ENCODE assay signal across 8 mouse cellular contexts in genomic region chr6:51795300-51795699, GRCm38 (mm10).
DNase-seq lines count a peak whose midpoint lies in the region; ATAC-seq and TF ChIP-seq lines count a peak whose summit lies in the region.

No protein-coding gene starts in this region.

- H3K79me2 ChIP-seq in MEL (ENCODE audit: control insufficient read depth, insufficient read depth, low read length, poor library complexity), result no peaks in the 10 kb centered on the region

- no peak overlapping the region for H3K4me3 ChIP-seq in intestine, postnatal 0 days (ENCODE audit: low read depth, low read length)
- H3K4me3 ChIP-seq in intestine, embryonic 15.5 days (replicated peaks), result no peak overlapping the region
- no peak overlapping the region for H3K4me3 ChIP-seq in MEL (ENCODE audit: control insufficient read depth in 1 of 2, insufficient read depth in 1 of 2, low read depth in 2 of 2, low read length in 2 of 2)
- no peak overlapping the region for H3K4me3 ChIP-seq in liver, embryonic 11.5 days (ENCODE audit: low read depth, low read length)

- H3K9ac ChIP-seq in intestine, postnatal 0 days (ENCODE audit: low read depth, low read length), result no peak overlapping the region
- H3K9ac ChIP-seq in intestine, embryonic 15.5 days, result no peak overlapping the region
- H3K9ac ChIP-seq in MEL (ENCODE audit: control insufficient read depth, low read depth, low read length, poor library complexity, severe bottlenecking), result no peak overlapping the region
- no peak overlapping the region for H3K9ac ChIP-seq in liver, embryonic 11.5 days (ENCODE audit: low read depth, low read length)

- H3K4me1 ChIP-seq in intestine, postnatal 0 days (replicated peaks; ENCODE audit: control insufficient read depth, insufficient read depth, low read length), result no peaks in the 10 kb centered on the region
- H3K4me1 ChIP-seq in intestine, embryonic 15.5 days (replicated peaks), result no peaks in the 10 kb centered on the region
- no peaks in the 10 kb centered on the region for H3K4me1 ChIP-seq in MEL (ENCODE audit: control insufficient read depth in 1 of 2, insufficient read depth in 2 of 2, low read length in 2 of 2)
- H3K4me1 ChIP-seq in liver, embryonic 11.5 days (replicated peaks; ENCODE audit: control insufficient read depth, insufficient read depth, low read length), result no peaks in the 10 kb centered on the region

- no peak overlapping the region for H3K27ac ChIP-seq in intestine, postnatal 0 days (ENCODE audit: low read depth, low read length)
- H3K27ac ChIP-seq in intestine, embryonic 15.5 days, result no peak overlapping the region
- H3K27ac ChIP-seq in MEL (ENCODE audit: control insufficient read depth, low read depth, low read length), result no peak overlapping the region
- no peak overlapping the region for H3K27ac ChIP-seq in liver, embryonic 11.5 days (ENCODE audit: low read depth, low read length)

- no peaks in the 10 kb centered on the region for H3K36me3 ChIP-seq in intestine, postnatal 0 days (ENCODE audit: control insufficient read depth, insufficient read depth)
- H3K36me3 ChIP-seq in intestine, embryonic 15.5 days, result no peaks in the 10 kb centered on the region
- H3K36me3 ChIP-seq in MEL (ENCODE audit: control insufficient read depth in 1 of 2, insufficient read depth in 2 of 2, low read length in 2 of 2), result no peaks in the 10 kb centered on the region
- H3K36me3 ChIP-seq in liver, embryonic 11.5 days (ENCODE audit: control insufficient read depth, insufficient read depth, low read length), result no peaks in the 10 kb centered on the region
- no peaks in the 10 kb centered on the region for H3K36me3 ChIP-seq in splenic B cell, adult 2 months (ENCODE audit: control insufficient read depth, insufficient read depth, low read length, poor library complexity, severe bottlenecking)

- H3K27me3 ChIP-seq in intestine, postnatal 0 days (replicated peaks; ENCODE audit: control insufficient read depth, insufficient read depth, low read length), result no peaks in the 10 kb centered on the region
- H3K27me3 ChIP-seq in intestine, embryonic 15.5 days (replicated peaks), result no peaks in the 10 kb centered on the region
- peaks cover 0 to 3% of the 10 kb centered on the region in 2 experiments; a peak in 1 of 4 replicates for H3K27me3 ChIP-seq in MEL (ENCODE audit: control insufficient read depth in 1 of 2, insufficient read depth in 2 of 2, low read length in 2 of 2)
- H3K27me3 ChIP-seq in liver, embryonic 11.5 days (replicated peaks; ENCODE audit: control insufficient read depth, insufficient read depth, low read length), result no peaks in the 10 kb centered on the region; the same call in 1 of the 2 replicates
- no peaks in the 10 kb centered on the region for H3K27me3 ChIP-seq in splenic B cell, adult 2 months (ENCODE audit: control insufficient read depth, insufficient read depth, low read length, poor library complexity, severe bottlenecking)

- WGBS in intestine, postnatal 0 days, result 65% methylated on average over 4 of the region's 4 CpGs
- 59% methylated on average over 4 of the region's 4 CpGs for WGBS in intestine, embryonic 15.5 days
- 49% methylated on average over 4 of the region's 4 CpGs for whole genome bisulfite sequencing in liver, embryonic 11.5 days

- TF ChIP-seq POLR2A in MEL (IDR thresholded peaks at IDR 0.05; ENCODE audit: control insufficient read depth in 1 of 2, insufficient read depth in 1 of 2, low read depth in 1 of 2, low read length in 2 of 2, poor library complexity in 1 of 2), result no peak

- no peak for TF ChIP-seq RAD21 in MEL (IDR thresholded peaks at IDR 0.05; ENCODE audit: low read depth, low read length)

- peak; percentile 61 to 64 for DNase-seq in B cell, adult 2 months
- peak; percentile 36 for DNase-seq in MEL (ENCODE audit: low read depth, low spot score)
- peak; percentile 51 for DNase-seq in embryo, embryonic 10.5 days (ENCODE audit: low spot score)
- DNase-seq in liver, embryonic 11.5 days (ENCODE audit: low spot score), result peak; percentile 40
- DNase-seq in splenic B cell, adult 2 months (ENCODE audit: low read depth, low spot score), result peak; percentile 53
- DNase-seq in right cerebral cortex, postnatal 36 days (ENCODE audit: low spot score in 2 of 2), result no peak

- H3K9me3 ChIP-seq in intestine, postnatal 0 days (ENCODE audit: control insufficient read depth), result no peaks in the 10 kb centered on the region
- no peaks in the 10 kb centered on the region for H3K9me3 ChIP-seq in intestine, embryonic 15.5 days
- H3K9me3 ChIP-seq in MEL (replicated peaks; ENCODE audit: insufficient read depth, low read length), result no peaks in the 10 kb centered on the region
- H3K9me3 ChIP-seq in liver, embryonic 11.5 days (ENCODE audit: control insufficient read depth, low read length), result no peaks in the 10 kb centered on the region

- ATAC-seq in intestine, postnatal 0 days, result no peak
- ATAC-seq in intestine, embryonic 15.5 days, result no peak
- ATAC-seq in liver, embryonic 11.5 days (replicated peaks; ENCODE audit: low FRiP score), result no peak

- no peak overlapping the region for H3K4me2 ChIP-seq in intestine, postnatal 0 days (replicated peaks; ENCODE audit: low read depth)
- H3K4me2 ChIP-seq in intestine, embryonic 15.5 days (replicated peaks), result no peak overlapping the region
- H3K4me2 ChIP-seq in liver, embryonic 11.5 days, result no peak overlapping the region

- TF ChIP-seq CTCF in intestine, postnatal 0 days (IDR thresholded peaks at IDR 0.05; ENCODE audit: low read depth), result peak; percentile 79
- peak; percentile 66 to 84 (median 82) for TF ChIP-seq CTCF in MEL (IDR thresholded peaks at IDR 0.05 in 2 of 3, conservative IDR thresholded peaks at IDR 0.05 in 1 of 3; ENCODE audit: control insufficient read depth in 1 of 3, insufficient read depth in 1 of 3, low read depth in 2 of 3, low read length in 3 of 3, poor library complexity in 1 of 3, severe bottlenecking in 1 of 3)

- TF ChIP-seq EP300 in MEL (IDR thresholded peaks at IDR 0.05; ENCODE audit: low read depth in 1 of 2, low read length in 2 of 2), result no peak

TF ChIP-seq in MEL, 35 proteins besides CTCF, POLR2A, EP300 and RAD21:
- TF ChIP-seq NRF1 (IDR thresholded peaks at IDR 0.05; ENCODE audit: insufficient read depth, low read depth, low read length, poor library complexity, severe bottlenecking), result no peak
- TF ChIP-seq SMC3 (IDR thresholded peaks at IDR 0.05; ENCODE audit: low read depth, low read length), result peak; percentile 57

Comparison
In these comparisons a context has a peak if more than half of its experiments do, and no peak if none do; other contexts are left out.
1. DNase-seq: peak in B cell, adult 2 months (2 of 2), MEL (single experiment), embryo, embryonic 10.5 days (single experiment), liver, embryonic 11.5 days (single experiment) and splenic B cell, adult 2 months (single experiment); none in right cerebral cortex, postnatal 36 days (0 of 2).